Mouse (Mus musculus): ENCODE measurements around the gene Ptpn6. TPM values are rescaled to one million over a fixed set of nuclear protein-coding genes. Genes with fewer than 3 reads are reported as not detected.

Gene Ptpn6
- polyA plus RNA-seq, 1 experiment, result 35.0 TPM

DNA sequence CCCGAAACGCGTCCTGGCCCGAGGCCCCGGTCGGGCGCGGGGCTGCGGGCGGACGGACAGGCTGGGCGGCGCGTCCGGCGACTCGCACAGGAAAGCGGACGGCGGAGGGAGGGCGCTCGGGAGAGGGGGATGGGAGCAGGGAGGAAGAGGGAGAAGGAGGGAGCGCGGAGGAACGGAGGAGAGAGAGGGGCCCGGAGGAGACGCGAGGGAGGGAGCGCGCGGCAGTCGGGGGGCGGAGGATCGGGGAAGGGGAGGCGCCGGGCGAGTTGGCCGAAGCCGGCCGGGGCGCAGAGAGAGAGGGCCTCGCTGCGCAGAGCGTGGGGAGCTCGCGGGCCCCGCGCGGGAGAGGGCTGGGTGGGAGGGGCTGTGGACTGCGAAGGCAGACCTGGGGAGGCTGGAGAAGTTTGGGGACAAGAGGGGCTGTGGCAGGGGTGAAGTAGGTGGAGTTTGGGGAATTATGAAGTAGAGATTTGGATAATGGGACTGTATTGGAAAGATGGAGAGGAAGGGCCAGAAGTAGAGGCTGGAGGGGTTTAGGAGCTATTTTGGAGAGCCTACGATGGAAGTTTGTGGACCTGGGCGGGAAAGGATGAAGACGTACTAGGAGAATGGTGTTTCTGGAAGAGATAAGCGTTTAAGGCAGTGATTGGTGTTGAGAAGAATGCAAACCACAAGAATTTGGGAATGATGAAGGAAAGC lies 18.3 kb upstream of the Ptpn6 start:
- WGBS, result under 1% methylated on average over 47 of the region's 54 CpGs
- DNase-seq (ENCODE audit: low read depth, low spot score), result no peak

DNA sequence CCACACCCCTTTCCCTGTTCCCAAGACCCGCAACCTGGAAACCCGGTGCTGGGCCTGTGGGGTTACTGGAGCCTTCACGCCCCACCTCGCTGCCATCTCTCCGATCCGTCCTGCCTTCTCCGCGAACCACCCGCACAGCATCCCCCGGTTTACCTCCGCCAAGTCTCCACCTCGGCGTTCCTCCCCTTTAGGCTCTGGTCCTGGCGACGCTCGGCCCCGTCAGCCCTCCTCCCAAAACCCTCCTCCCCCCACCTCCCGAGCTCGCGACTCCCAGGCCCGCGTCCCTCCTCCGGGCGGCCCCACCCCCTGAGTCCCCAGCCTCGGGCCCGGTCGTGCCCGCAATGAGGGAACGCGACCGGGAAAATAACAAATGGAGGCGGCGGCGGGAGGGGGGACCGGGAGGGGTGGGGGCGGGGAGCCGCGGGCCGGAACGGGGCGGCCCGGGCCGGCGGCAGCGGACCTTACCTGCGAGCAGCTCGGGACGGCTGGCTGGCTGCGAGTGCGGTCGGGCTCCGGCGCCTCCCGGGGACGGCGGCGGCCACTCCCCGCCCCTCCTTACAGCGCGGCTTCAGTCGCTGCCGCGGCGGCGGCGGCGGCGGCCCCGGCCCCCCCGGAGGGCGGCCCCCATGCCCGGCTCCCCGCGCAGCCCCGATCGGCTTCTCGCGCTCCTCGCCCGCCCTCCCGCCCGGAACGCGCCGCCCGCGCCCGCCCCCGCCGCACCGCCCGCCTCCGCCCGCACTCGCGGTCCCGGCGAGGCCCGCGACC lies 17.5 kb upstream of the Ptpn6 start, which contains the start of the genes Gm45234 and Atn1:
Gene Gm45234 (minus strand): TSS at position 191 of the 765 bp plus-strand sequence.
Gene Atn1 (minus strand): TSS at position 694 of the 765 bp plus-strand sequence.
- WGBS, result under 1% methylated on average over 77 of the region's 100 CpGs
- no peak for DNase-seq (ENCODE audit: low read depth, low spot score)

GRCm38 (mm10) chr6:124755306-124755705 lies 16.8 kb upstream of the Ptpn6 start:
- WGBS, result 1% methylated on average over 3 of the region's 3 CpGs
- no peak for DNase-seq (ENCODE audit: low read depth, low spot score)

DNA sequence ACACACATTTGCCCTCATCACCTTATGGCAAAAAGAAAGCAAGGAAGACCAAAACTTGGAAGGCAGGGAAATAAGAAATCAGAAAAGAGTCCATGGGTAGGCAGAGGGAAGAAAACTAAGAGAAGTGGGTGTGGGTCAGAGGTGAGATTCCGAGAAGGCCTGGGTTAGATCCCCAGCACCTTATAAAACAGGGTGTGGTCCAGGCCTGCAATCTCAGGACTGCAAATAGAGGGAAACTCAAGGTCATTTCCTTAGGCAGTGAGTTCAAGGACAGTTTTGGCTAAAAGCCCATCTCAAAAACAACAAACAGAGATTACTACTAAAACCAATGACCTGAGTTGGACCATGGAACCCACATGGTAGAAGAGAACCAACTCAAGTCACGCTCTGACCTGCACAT lies 15.3 kb upstream of the Ptpn6 start:
- 36% methylated on average over 2 of the region's 2 CpGs for WGBS
- no peak for DNase-seq (ENCODE audit: low read depth, low spot score)

- no peak for DNase-seq (ENCODE audit: low read depth, low spot score)
- 75% methylated on average over 8 of the region's 8 CpGs for WGBS
Measured at GRCm38 (mm10) chr6:124750405-124750804, 11.9 kb upstream of the Ptpn6 start.

- 91% methylated on average over 7 of the region's 7 CpGs for WGBS
- DNase-seq (ENCODE audit: low read depth, low spot score), result no peak
Measured at GRCm38 (mm10) chr6:124746654-124747632, 8.4 kb upstream of the Ptpn6 start.

- 22% methylated on average over 8 of the region's 8 CpGs for WGBS
- DNase-seq (ENCODE audit: low read depth, low spot score), result no peak
Measured at GRCm38 (mm10) chr6:124746296-124746605, 7.7 kb upstream of the Ptpn6 start.

DNA sequence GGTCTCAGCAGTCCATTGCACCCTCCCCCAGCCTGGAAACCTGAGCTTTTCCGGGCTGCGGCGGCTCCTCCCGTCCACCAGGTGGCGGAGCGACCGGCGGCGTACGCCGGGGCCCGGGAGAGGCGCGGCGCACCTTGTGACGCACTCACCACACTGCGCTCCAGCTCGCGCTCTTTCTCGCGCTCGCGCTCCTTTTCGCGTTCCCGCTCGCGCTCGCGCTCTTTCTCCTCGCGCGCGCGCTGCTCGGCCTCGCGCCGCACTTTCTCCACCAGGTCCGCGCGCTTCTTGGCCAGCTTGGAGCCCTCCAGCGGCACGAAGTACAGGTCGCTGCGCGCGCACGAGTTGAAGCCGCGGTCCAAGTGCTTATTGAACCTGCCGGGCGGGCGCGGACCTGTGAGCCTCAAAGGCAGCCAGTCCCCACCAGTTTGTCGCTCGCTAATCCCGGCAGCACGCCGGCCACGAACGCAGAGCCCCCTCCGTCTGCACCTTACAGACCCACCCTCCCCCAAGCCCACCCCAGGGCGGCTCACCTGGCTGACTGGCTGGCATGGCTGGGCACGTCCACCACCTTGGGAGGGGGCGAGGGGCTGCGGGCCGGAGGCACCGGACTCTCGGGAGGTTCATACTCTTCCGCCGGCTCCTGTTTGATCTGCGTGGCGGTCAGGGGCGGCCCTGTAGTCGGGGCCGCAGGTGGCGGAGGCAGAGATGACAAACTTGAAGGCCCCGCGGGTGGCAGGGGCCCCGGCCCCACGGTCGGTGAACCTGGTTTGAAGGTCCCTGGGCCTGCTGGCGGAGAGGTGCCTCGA lies 7.2 kb upstream of the Ptpn6 start:
- WGBS, result 1% methylated on average over 85 of the region's 85 CpGs
- peak; percentile 87 for DNase-seq (ENCODE audit: low read depth, low spot score)

- DNase-seq (ENCODE audit: low read depth, low spot score), result no peak
- 74% methylated on average over 26 of the region's 26 CpGs for WGBS
Measured at GRCm38 (mm10) chr6:124744755-124745321, 6.3 kb upstream of the Ptpn6 start.

GRCm38 (mm10) chr6:124743647-124744046 lies 5.1 kb upstream of the Ptpn6 start:
- no peak for DNase-seq (ENCODE audit: low read depth, low spot score)
- WGBS, result 89% methylated on average over 8 of the region's 8 CpGs

DNA sequence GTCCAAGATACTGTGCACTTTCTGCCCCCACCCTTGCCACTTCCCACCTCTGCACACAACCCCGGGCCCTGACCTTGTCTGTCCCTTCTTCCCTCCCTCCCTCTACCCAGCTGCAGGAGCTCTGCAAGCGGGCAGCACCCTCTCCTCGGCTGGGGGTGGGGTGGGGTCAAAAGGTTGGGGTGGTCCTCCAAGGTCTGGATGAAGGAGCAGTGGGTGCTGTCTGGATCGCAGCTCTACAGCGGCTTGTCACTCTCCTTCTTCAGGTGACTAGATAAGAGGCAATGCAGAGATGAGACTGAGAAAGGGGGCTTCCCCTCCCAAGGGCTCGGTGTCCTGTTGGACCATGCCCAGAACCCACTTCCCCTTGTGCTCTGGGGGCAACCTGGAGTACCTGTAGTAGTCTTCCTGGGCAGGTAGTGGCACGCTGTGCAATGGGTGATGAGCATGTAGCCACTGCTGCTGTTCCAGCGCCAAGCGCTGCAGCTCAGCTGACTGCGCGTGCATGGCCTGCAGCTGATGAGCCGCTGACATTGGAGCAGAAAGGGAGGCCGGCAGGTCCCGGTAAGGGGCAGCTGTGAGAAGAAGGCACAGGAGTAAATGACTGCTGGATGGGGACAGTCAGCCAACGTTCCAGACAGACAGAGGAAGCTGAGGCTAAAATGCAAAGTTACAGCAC lies 4.5 kb upstream of the Ptpn6 start:
- no peak for DNase-seq (ENCODE audit: low read depth, low spot score)
- WGBS, result 89% methylated on average over 15 of the region's 15 CpGs

DNA sequence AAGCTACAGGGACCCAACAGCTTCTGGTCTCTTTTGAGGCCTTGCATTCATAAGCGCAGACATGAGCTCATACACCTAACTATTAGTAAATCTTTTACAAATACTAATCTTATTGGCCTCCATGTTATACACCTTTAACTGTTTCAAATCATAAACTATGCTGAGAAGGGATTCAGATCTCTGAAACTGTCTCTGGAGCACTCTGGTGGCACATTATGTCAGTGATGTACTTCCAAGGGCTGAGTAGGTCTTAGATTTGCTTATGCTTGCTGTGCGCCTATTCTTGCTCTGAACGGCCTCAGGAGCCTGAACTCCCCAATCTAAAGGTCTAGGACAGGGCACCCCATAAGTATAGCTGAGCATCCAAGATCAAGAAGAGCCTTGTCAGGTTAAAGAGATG lies 3.3 kb upstream of the Ptpn6 start:
- WGBS, result 64% methylated on average over 3 of the region's 3 CpGs
- no peak for DNase-seq (ENCODE audit: low read depth, low spot score)

DNA sequence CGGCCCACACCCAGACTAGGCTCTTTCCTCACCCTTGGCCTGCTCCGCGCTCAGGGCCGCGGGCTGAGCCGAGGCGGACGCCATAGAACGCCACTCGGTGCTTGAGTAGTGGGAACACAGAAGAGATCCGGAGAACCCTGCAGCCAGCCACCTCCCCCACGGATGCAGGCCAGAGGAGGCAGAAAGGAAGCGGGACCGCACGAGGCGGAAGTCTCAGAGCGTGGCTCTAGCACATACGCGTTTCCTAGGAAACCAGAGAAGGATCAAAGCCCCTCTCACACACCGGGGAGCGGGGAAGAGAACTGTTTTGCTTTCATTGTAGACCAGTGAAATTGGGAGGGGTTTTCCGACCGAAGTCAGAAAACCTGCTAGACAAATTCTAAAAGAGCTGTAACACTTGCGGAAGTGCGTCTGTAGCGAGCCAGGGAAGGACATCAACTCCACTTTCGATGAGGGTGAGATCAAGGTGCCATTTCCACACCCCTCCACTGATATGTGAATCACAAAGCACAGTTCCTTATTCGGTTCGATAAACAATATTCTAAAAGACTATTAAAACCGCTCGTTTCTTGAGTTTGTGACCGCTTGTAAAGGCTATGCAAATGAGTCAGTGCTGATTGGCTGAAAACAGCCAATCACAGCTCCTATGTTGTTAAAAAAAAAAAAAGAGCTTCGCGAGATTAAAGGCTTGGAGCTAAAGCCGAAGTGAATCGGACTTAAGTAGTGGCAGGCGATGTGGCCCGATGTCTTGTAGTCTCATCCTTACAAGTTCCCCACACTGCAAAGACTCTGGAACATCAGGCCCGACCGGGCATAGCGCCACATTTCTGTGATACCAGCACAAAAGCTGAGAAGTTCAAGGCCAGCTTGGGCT lies 2.6 kb upstream of the Ptpn6 start, which contains the start of gene Grcc10:
Gene Grcc10 (minus strand): TSS at position 487 of the 874 bp plus-strand sequence.
- DNase-seq (ENCODE audit: low read depth, low spot score), result no peak
- under 1% methylated on average over 41 of the region's 41 CpGs for WGBS

GRCm38 (mm10) chr6:124740211-124740887 lies 1.8 kb upstream of the Ptpn6 start:
- WGBS, result under 1% methylated on average over 29 of the region's 29 CpGs
- no peak for DNase-seq (ENCODE audit: low read depth, low spot score)

DNA sequence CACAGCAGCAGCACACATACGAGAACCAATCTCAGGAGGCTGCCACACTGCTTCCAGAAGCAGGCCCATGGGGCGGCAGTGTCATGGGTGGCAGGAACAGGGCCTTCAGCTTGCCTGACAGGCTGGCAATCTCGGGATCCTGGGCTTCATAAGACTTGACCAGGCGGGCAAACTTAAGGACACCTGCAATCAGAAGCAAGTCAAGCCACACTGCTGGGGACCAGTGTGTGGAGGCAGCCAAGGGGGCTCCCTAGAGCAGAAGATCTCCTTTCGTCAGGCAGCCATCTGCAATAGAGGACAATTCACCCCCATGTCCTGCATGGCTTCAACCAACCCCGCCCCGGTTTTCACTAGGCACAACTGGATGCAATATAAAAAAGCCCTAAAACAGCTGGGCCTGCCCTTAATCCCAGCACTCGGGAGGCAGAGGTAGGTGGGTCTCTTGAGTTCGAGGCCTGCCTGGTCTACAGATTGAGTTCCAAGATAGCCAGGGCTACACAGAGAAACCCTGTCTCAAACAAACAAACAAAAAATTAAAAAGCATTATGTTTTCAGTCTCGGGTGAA lies 800 bp upstream of the Ptpn6 start:
- WGBS, result 48% methylated on average over 10 of the region's 10 CpGs
- no peak for DNase-seq (ENCODE audit: low read depth, low spot score)

- 86% methylated on average over 11 of the region's 11 CpGs for WGBS
- DNase-seq (ENCODE audit: low read depth, low spot score), result no peak
Measured at GRCm38 (mm10) chr6:124737040-124737439, 1.5 kb downstream of the Ptpn6 start.

- WGBS, result 88% methylated on average over 3 of the region's 3 CpGs
- DNase-seq (ENCODE audit: low read depth, low spot score), result no peak
Measured at GRCm38 (mm10) chr6:124734417-124734816, 4.1 kb downstream of the Ptpn6 start.

Measured in large intestine, adult 2 months (tissue).